Mouse (Mus musculus): ENCODE data around the gene Tmem205. TPM values are rescaled to one million over a fixed set of nuclear protein-coding genes. Genes with fewer than 3 reads are reported as not detected.

Tmem205 gene
- polyA plus RNA-seq, 1 experiment from 2014 or later = 37.0 TPM

DNA sequence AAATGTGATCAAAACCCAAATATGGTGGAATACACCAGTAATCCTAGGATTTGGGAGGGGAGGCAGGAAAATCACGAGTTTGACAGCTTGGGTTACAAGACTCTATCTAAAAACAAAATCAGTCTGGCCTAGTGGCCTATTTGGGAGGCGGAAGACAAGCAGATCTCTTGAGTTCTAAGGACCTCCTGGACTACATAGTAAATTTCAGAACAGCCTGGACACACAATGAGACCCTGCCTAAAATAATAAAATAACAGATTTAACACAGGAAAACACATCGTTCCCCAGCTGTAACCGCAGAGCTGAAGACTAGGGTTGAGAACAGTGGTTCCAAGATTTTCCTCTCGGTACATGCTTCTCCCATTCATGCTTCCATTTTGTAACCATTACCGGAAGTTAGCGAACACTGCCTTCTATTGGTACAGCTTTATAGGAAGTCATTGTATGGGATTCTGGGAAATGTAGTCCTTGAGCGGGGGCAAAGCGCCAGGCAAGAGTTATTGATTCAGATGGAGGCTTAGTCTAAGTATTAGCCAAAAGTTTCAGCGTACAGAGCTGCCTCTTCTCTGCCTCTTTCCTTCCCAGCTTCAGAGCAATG is 26.0 kb downstream of the Tmem205 start:
- H3K27me3 ChIP-seq = peaks cover 17% of the 10 kb centered on the region
- 16% methylated on average over 10 of the region's 10 CpGs for WGBS
- H3K27ac ChIP-seq = no peak overlapping the region
- H3K4me2 ChIP-seq (replicated peaks) = peak overlapping the region; percentile 53
- H3K9me3 ChIP-seq (replicated peaks) = no peaks in the 10 kb centered on the region
- no peaks in the 10 kb centered on the region; the same call in 1 of the 2 replicates for H3K4me1 ChIP-seq
- H3K9ac ChIP-seq = no peak overlapping the region; the same call in 1 of the 2 replicates
- peak overlapping the region; percentile 42 for H3K4me3 ChIP-seq
- ATAC-seq (ENCODE audit: low FRiP score) = peak; percentile 82
- H3K36me3 ChIP-seq = no peaks in the 10 kb centered on the region

DNA sequence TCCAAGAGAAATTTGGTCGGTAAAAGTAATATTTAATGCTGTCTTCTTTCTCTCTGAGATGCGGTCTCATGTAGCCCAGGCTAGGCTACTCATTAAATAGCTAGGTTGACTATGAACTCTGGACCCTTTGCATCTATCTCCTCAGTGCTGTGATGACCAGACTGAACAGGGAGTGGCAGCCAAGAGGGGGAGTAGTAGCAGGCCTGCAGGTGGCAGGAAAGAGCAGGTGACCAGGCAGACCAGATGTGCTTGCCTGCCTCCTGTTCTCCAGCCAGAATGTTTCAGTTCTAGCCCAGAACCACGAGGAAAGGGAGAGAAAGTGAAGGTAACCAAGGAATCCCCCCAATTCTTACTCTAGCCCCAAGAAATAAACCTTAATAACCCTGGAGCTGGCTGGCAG is 38.1 kb downstream of the Tmem205 start:
- H3K4me1 ChIP-seq = no peaks in the 10 kb centered on the region
- H3K27me3 ChIP-seq = no peaks in the 10 kb centered on the region
- H3K9ac ChIP-seq = no peak overlapping the region
- no peaks in the 10 kb centered on the region for H3K9me3 ChIP-seq (replicated peaks)
- no peak for ATAC-seq (ENCODE audit: low FRiP score)
- no peak overlapping the region for H3K4me2 ChIP-seq (replicated peaks)
- WGBS = 71% methylated on average over 3 of the region's 3 CpGs
- H3K27ac ChIP-seq = no peak overlapping the region
- no peaks in the 10 kb centered on the region for H3K36me3 ChIP-seq
- H3K4me3 ChIP-seq = no peak overlapping the region

GRCm38 (mm10) chr9:21876601-21877000 is 50.8 kb downstream of the Tmem205 start:
- no peak overlapping the region for H3K4me3 ChIP-seq
- H3K36me3 ChIP-seq = no peaks in the 10 kb centered on the region
- no peaks in the 10 kb centered on the region for H3K27me3 ChIP-seq
- no peak overlapping the region for H3K4me2 ChIP-seq (replicated peaks)
- no peaks in the 10 kb centered on the region for H3K4me1 ChIP-seq
- H3K27ac ChIP-seq = no peak overlapping the region
- WGBS = 59% methylated on average over 3 of the region's 3 CpGs
- no peak overlapping the region for H3K9ac ChIP-seq
- no peak for ATAC-seq (ENCODE audit: low FRiP score)
- 0 out of 2 replicates have a peak, but pooled peaks cover 3% of the 10 kb centered on the region for H3K9me3 ChIP-seq (replicated peaks)

- ATAC-seq (ENCODE audit: low FRiP score) = no peak
- 0 out of 2 replicates have a peak, but pooled peaks cover 3% of the 10 kb centered on the region for H3K9me3 ChIP-seq (replicated peaks)
- no peaks in the 10 kb centered on the region for H3K27me3 ChIP-seq
- no peak overlapping the region for H3K4me3 ChIP-seq
- H3K9ac ChIP-seq = no peak overlapping the region
- no peaks in the 10 kb centered on the region for H3K36me3 ChIP-seq
- no peak overlapping the region for H3K27ac ChIP-seq
- H3K4me1 ChIP-seq = no peaks in the 10 kb centered on the region; the same call in 1 of the 2 replicates
- H3K4me2 ChIP-seq (replicated peaks) = no peak overlapping the region
- 70% methylated on average over 4 of the region's 4 CpGs for WGBS
Observed at GRCm38 (mm10) chr9:21872204-21872603, 55.2 kb downstream of the Tmem205 start.

Other genes starting within 250 kb of the Tmem205 start
- 32.1 and 33.0 TPM in 2 replicates for gene Ldlr, start 204.1 kb downstream of the Tmem205 start, polyA plus RNA-seq (2016; fragmentation: Nextera tagmentation; extraction: Ambion mirVana)
- gene Spc24, start 167.3 kb downstream of the Tmem205 start, polyA plus RNA-seq (2016; fragmentation: Nextera tagmentation; extraction: Ambion mirVana) = 61.6 and 68.2 TPM in 2 replicates
- gene Kank2, start 128.8 kb downstream of the Tmem205 start, polyA plus RNA-seq (2016; fragmentation: Nextera tagmentation; extraction: Ambion mirVana) = 10.6 and 11.2 TPM in 2 replicates
- 0.26 and 1.1 TPM in 2 replicates for gene Angptl8, start 92.0 kb downstream of the Tmem205 start, polyA plus RNA-seq (2016; fragmentation: Nextera tagmentation; extraction: Ambion mirVana)
- gene Dock6, start 74.9 kb downstream of the Tmem205 start, polyA plus RNA-seq (2016; fragmentation: Nextera tagmentation; extraction: Ambion mirVana) = 21.6 and 24.4 TPM in 2 replicates
- gene Rab3d, start 9.4 kb downstream of the Tmem205 start, polyA plus RNA-seq (2016; fragmentation: Nextera tagmentation; extraction: Ambion mirVana) = 15.5 and 16.3 TPM in 2 replicates
- 8.8 and 9.2 TPM in 2 replicates for gene Ccdc159, start 85 bp downstream of the Tmem205 start, polyA plus RNA-seq (2016; fragmentation: Nextera tagmentation; extraction: Ambion mirVana)
- 48.3 and 54.9 TPM in 2 replicates for gene Plppr2, start 9.5 kb upstream of the Tmem205 start, polyA plus RNA-seq (2016; fragmentation: Nextera tagmentation; extraction: Ambion mirVana)
- 7.2 and 9.5 TPM in 2 replicates for gene Swsap1, start 28.2 kb upstream of the Tmem205 start, polyA plus RNA-seq (2016; fragmentation: Nextera tagmentation; extraction: Ambion mirVana)
- gene Epor, start 36.0 kb upstream of the Tmem205 start, polyA plus RNA-seq (2016; fragmentation: Nextera tagmentation; extraction: Ambion mirVana) = 4.3 TPM in 2 replicates
- 1.9 TPM in 2 replicates for gene Rgl3, start 61.9 kb upstream of the Tmem205 start, polyA plus RNA-seq (2016; fragmentation: Nextera tagmentation; extraction: Ambion mirVana)
- gene Ccdc151, start 75.1 kb upstream of the Tmem205 start, polyA plus RNA-seq (2016; fragmentation: Nextera tagmentation; extraction: Ambion mirVana) = 4.1 and 4.7 TPM in 2 replicates
- 106 and 108 TPM in 2 replicates for gene Prkcsh, start 75.2 kb upstream of the Tmem205 start, polyA plus RNA-seq (2016; fragmentation: Nextera tagmentation; extraction: Ambion mirVana)
- gene Elavl3, start 124.5 kb upstream of the Tmem205 start, polyA plus RNA-seq (2016; fragmentation: Nextera tagmentation; extraction: Ambion mirVana) = 62.6 and 62.9 TPM in 2 replicates
- gene Gm49318, start 143.7 kb upstream of the Tmem205 start, polyA plus RNA-seq (2016; fragmentation: Nextera tagmentation; extraction: Ambion mirVana) = not detected in 2 replicates
- 16.4 and 20.4 TPM in 2 replicates for gene Zfp653, start 143.8 kb upstream of the Tmem205 start, polyA plus RNA-seq (2016; fragmentation: Nextera tagmentation; extraction: Ambion mirVana)
- 37.1 and 40.0 TPM in 2 replicates for gene Ecsit, start 157.9 kb upstream of the Tmem205 start, polyA plus RNA-seq (2016; fragmentation: Nextera tagmentation; extraction: Ambion mirVana)
- gene Cnn1, start 171.7 kb upstream of the Tmem205 start, polyA plus RNA-seq (2016; fragmentation: Nextera tagmentation; extraction: Ambion mirVana) = 1.9 and 3.1 TPM in 2 replicates
- gene Elof1, start 189.6 kb upstream of the Tmem205 start, polyA plus RNA-seq (2016; fragmentation: Nextera tagmentation; extraction: Ambion mirVana) = 161 and 177 TPM in 2 replicates
- 8.3 and 9.8 TPM in 2 replicates for gene Acp5, start 208.2 kb upstream of the Tmem205 start, polyA plus RNA-seq (2016; fragmentation: Nextera tagmentation; extraction: Ambion mirVana)
- 58.8 and 65.6 TPM in 2 replicates for gene Pigyl, start 229.3 kb upstream of the Tmem205 start, polyA plus RNA-seq (2016; fragmentation: Nextera tagmentation; extraction: Ambion mirVana)

Data from hindbrain, embryonic 12.5 days (tissue).